Mouse (Mus musculus) bone marrow, adult 2 months (tissue): ENCODE measurements around the gene Arrdc1.

ENCODE experiments used
- CTCF ChIP-seq: fragments of 200-500 bp; IDR thresholded peaks from 2 replicates; pipeline ENCODE4 v1.5.1; 2011; ENCODE audit warnings: low read length, control low read depth; ENCODE audit not compliant: control insufficient read depth, insufficient read depth
- POLR2A ChIP-seq: fragments of 200-500 bp; IDR thresholded peaks from 2 replicates; pipeline ENCODE4 v1.6.1; 2011; ENCODE audit warnings: low read depth, mild to moderate bottlenecking, control low read depth, low read length, borderline replicate concordance; ENCODE audit not compliant: control insufficient read depth

DNA sequence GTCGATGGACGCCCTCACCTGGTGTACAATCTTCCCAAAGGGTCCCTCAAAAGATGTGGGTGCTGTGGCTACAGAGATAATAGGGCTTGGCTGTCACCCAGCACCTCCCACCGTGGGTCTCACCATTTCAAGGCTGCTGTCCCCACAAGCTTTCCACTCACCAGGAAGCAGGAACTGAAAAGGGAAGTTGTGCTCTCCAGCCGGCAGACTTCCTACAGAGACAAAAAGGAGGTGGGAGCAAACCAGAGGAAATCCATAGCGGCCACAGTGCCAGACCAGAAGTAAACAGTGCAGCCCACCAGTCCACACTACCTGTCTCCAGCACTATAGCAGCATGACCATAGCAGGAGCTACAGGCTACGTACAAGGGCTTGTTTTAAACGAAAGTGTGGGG, 8.1 kb downstream of the Arrdc1 start:
- TF ChIP-seq POLR2A (no peak), CTCF (no peak)
